Mouse (Mus musculus): Measurements from ENCODE around the gene Tmem56.

The Tmem56 gene

GRCm38 (mm10) chr3:121171243-121171871 lies 111.5 kb downstream of the Tmem56 start, which contains the start of gene Rwdd3:
TSS of gene Rwdd3 (minus strand) at chr3:121171695.
- in situ Hi-C loops (cut with MboI, MseI): loop anchor here (10.0 kb wide), 2 partner anchors 253 to 333 kb away; partner anchors contain the start of gene Cnn3

DNA sequence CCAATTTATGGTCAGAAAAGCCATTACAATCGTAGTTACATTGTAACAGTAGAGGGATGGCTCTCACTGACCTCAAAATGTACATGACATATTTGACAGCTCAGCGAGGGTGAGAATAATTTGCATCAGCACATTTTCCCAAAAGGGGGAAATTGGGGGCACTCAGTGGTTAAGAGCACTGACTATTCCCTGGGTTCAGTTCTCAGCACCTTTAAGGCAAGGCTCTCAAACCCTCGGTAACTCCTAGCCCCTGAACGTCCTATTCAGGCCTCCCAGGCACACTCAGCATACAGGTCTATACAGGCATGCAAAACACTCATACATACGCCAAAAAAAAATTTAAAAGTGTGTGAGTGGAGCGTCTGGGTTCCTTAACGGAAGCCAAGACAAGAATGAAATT lies 112.3 kb downstream of the Tmem56 start:
- in situ Hi-C loops (cut with MboI, MseI): loop anchor here (10.0 kb wide), 2 partner anchors 254 to 334 kb away; partner anchors contain the start of gene Cnn3

GRCm38 (mm10) chr3:121169092-121169942 lies 113.6 kb downstream of the Tmem56 start:
- in situ Hi-C loops (cut with MboI, MseI): loop anchor here (10.0 kb wide), 1 partner anchor 95 kb away; no protein-coding TSS in a partner anchor

DNA sequence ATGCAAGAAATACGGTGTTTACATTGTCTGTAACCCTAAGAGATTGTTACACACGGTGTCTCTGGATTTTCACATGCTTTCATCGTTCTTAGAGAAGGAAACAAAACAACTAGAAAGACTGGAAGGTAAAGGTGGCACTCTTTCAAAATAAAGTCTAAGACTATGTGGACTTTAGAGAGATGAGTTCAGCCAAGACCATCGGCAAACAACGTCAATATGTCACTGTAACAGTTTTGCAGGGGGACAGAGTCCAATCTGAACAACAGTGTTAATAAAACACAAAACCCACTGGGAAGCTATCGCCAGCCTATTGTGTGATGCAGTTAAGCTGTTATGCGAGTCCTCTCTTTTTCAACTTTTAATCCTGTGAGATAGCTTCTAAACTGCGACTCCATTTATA lies 114.3 kb downstream of the Tmem56 start:
- in situ Hi-C loops (cut with MboI, MseI): loop anchor here (10.0 kb wide), 1 partner anchor 96 kb away; no protein-coding TSS in a partner anchor

DNA sequence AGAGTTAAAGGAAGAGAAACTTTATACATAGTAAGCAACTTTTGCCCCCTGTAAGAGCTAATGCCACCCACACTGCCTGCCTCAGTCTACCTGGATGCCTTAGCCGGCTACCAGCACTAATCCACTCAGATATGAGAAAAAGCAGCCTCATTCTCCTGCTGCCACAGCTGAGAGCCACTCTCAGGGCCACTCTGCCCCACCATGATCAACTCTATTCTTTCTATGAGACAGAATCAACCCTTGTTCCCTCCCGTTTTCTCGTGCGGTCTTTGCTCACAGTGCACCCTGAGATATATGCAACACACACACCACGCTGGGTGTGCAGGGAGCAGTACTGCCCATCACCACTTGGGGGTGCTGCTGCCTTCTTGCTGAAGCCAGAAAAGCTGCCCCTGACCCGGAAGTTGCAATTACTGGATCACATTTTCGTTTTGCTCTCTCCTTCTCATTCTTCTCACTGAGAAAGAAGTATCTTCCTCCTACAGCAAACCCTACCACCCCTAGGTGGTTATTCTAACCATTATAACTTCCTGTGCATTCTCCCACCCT lies 119.6 kb downstream of the Tmem56 start:
- in situ Hi-C loops (cut with MboI, MseI): loop anchor here (5.0 to 10.0 kb wide), 2 partner anchors 101 to 134 kb away; no protein-coding TSS in a partner anchor

GRCm38 (mm10) chr3:121161661-121162060 lies 121.2 kb downstream of the Tmem56 start:
- in situ Hi-C loops (cut with MboI, MseI): loop anchor here (5.0 to 10.0 kb wide), 2 partner anchors 103 to 136 kb away; no protein-coding TSS in a partner anchor

GRCm38 (mm10) chr3:121160424-121160823 lies 122.5 kb downstream of the Tmem56 start:
- in situ Hi-C loops (cut with MboI, MseI): loop anchor here (5.0 to 10.0 kb wide), 2 partner anchors 104 to 137 kb away; no protein-coding TSS in a partner anchor

- in situ Hi-C loops (cut with MboI, MseI): no loop called here
Measured at GRCm38 (mm10) chr3:121159566-121159965, 123.3 kb downstream of the Tmem56 start.

GRCm38 (mm10) chr3:121158901-121159351 lies 124.0 kb downstream of the Tmem56 start:
- in situ Hi-C loops (cut with MboI, MseI): no loop called here

- in situ Hi-C loops (cut with MboI, MseI): no loop called here
Measured at GRCm38 (mm10) chr3:121157546-121158330, 125.2 kb downstream of the Tmem56 start.

DNA sequence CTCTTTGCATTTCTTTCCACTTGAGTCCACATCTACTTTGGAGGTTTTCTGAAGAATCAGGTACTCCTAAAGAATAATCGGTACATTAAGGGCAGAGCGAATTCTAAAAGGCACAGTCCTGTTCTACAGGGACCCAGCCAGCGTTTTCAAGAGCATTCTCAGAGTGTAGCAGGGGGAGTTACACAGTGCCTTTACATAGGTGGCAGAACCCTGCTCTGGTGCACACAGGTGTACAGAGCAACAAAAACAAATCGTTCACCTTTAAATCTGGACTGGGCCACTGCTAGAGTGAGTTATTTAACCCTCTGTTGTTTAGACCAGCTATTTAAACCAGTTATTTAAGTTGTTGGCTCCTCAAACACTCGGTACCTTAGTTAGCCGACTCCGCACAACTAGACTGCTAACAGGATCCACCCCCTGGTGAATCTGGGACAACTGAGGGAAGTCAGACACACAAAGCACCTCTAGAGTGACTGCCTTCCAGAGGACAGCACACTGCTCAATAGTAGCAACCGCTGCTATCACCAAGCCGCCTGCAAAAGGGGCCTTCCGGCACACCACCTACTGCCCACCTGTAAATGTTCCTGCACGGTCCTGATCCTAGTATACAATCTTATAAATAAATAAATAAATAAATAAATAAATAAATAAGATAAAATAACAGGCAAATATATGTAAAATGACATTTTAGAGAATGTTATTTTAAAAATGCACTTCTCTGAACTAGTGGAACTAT lies 126.3 kb downstream of the Tmem56 start:
- in situ Hi-C loops (cut with MboI, MseI): no loop called here

DNA sequence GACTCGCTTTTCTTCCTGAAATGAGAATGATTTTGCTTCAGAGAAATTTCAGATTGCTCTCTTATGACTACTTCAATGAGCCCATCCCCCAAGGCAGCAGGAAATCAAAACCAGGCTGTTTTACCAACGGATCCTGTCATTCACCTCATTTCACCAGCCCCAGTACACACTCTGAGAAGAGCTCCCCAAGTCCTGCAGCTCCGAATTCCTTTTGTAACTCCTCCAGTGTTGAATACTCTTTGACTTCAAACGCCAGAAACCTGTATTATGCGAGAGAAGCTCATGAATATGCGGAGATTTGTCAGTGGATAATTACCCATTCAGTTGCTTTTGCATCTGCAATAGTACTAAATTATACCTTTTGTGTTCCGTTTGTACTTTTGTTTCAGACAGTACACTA lies 126.9 kb downstream of the Tmem56 start:
- in situ Hi-C loops (cut with MboI, MseI): no loop called here

Measured in T-helper 1 cell (primary cell).